Mouse (Mus musculus) activated CD4-positive, CD25-positive, alpha-beta regulatory T cell (primary cell): ENCODE data around the gene Scyl2. TPM values are rescaled to one million over a fixed set of nuclear protein-coding genes. Genes with fewer than 3 reads are reported as not detected.

Source experiments
- polyA plus RNA-seq, 2 experiments: library from polyadenylated mRNA; unstranded; fragments of 100-300 nt; shearing (Covaris generic); gene quantifications; one replicate each; pipeline ENCODE4 v1.2.1; 2017

Scyl2 gene
- polyA plus RNA-seq = 10 to 100 TPM; 18.6 to 21.5 TPM

GRCm38 (mm10) chr10:89686139-89686808 is at the start of gene Scyl2:
Gene Scyl2, minus strand, starts transcription at chr10:89686285.

GRCm38 (mm10) chr10:89732001-89732794 is 46.1 kb upstream of the Scyl2 start, which contains the start of gene Actr6:
Gene Actr6, minus strand, starts transcription at chr10:89732295.

GRCm38 (mm10) chr10:89621129-89621528 is 65.0 kb downstream of the Scyl2 start, which contains the start of gene Slc17a8:
Gene Slc17a8, minus strand, starts transcription at chr10:89621253.

Other genes starting within 250 kb of the Scyl2 start
- gene Gas2l3, start 242.3 kb downstream of the Scyl2 start, polyA plus RNA-seq = under 1 TPM; 0.07 to 0.93 TPM
- not detected for gene Nr1h4, start 152.7 kb downstream of the Scyl2 start, polyA plus RNA-seq
- gene Slc17a8, start 65.0 kb downstream of the Scyl2 start, polyA plus RNA-seq = under 1 TPM in 1 of 2 experiments, not detected in 1; 0.16 TPM
- gene Actr6, start 46.0 kb upstream of the Scyl2 start, polyA plus RNA-seq = 10 to 100 TPM; 24.7 to 34.9 TPM
- gene Uhrf1bp1l, start 58.7 kb upstream of the Scyl2 start, polyA plus RNA-seq = 10 to 100 TPM; 28.7 to 42.3 TPM
- gene Anks1b, start 187.2 kb upstream of the Scyl2 start, polyA plus RNA-seq = under 1 TPM in 1 of 2 experiments, not detected in 1; 0.93 TPM